Mouse (Mus musculus) cerebellum, adult 2 months (tissue): ENCODE measurements around the gene Ermard.

Experiments used
- CTCF ChIP-seq: fragments of 200-500 bp; IDR thresholded peaks from 2 replicates; pipeline ENCODE4 v1.5.1; 2011; ENCODE audit warnings: low read depth, mild to moderate bottlenecking, control low read depth, low read length, moderate library complexity, borderline replicate concordance; ENCODE audit not compliant: insufficient read depth
- POLR2A ChIP-seq: fragments of 200-500 bp; IDR thresholded peaks from 2 replicates; pipeline ENCODE4 v1.6.1; 2011; ENCODE audit warnings: low read length, control low read depth, borderline replicate concordance; ENCODE audit not compliant: insufficient read depth

DNA sequence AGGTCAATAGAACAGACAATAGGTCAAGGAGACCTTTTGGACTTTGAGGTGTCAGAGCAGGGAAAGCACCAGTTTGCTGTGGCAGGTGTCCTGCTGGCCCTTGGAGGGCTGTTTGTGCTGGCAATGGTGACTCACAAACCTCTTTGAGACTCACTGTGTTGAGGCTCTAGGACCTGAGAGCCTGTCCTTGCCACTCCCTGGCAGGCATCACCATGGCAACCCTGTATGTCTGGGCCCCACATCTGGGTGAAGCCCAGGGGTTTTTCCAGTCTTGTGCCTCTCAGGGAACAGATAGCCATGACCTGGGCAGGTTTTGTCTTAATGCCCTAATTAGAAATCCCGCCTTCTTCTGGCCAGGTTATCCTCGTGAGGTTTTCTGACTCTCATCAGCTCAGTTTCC lies 47.2 kb downstream of the Ermard start:
- TF ChIP-seq POLR2A (no peak), CTCF (no peak)
